Mouse (Mus musculus) heart, postnatal 0 days (tissue): ENCODE measurements at regions not wholly inside any gene's neighbourhood (a gene's known extent, or its start where the extent isn't known, plus 50 kb on each side); places are given as distances from the start of the nearest gene placed in this dataset.

Experiments
- ATAC-seq: fragments of 200-750 bp; cut with Nextera tagmentation; 2 replicates; pipeline ENCODE4 v1.8.0; 2017; ENCODE audit warnings: low read depth, moderate number of reproducible peaks, moderate library complexity; ENCODE audit not compliant: insufficient read depth
- DNase-seq: peaks from one replicate; pipeline ENCODE4 v3.0.0-alpha.2; 2016; ENCODE audit warnings: low spot score
- H3K27ac ChIP-seq: fragments of 300-500 bp; sonication (generic); 2 replicates; pipeline ENCODE4 v1.5.1; 2014; ENCODE audit warnings: low read depth, mild to moderate bottlenecking
- H3K27me3 ChIP-seq: fragments of 300-500 bp; sonication (generic); 2 replicates; pipeline ENCODE4 v1.6.1; 2014; ENCODE audit warnings: low read length, mixed read lengths; ENCODE audit not compliant: control insufficient read depth, insufficient read depth
- H3K36me3 ChIP-seq: fragments of 300-500 bp; sonication (generic); replicated peaks from 2 replicates; pipeline ENCODE4 v1.6.1; 2014; ENCODE audit warnings: low read length, mixed read lengths; ENCODE audit not compliant: control insufficient read depth, insufficient read depth
- H3K4me1 ChIP-seq: fragments of 300-500 bp; sonication (generic); 2 replicates; pipeline ENCODE4 v1.6.1; 2014; ENCODE audit warnings: antibody characterized with exemption; ENCODE audit not compliant: control insufficient read depth, insufficient read depth
- H3K4me2 ChIP-seq: fragments of 300-500 bp; sonication (generic); 2 replicates; pipeline ENCODE4 v1.6.1; 2014; ENCODE audit warnings: low read depth, mild to moderate bottlenecking, low read length, moderate library complexity
- H3K4me3 ChIP-seq: fragments of 300-500 bp; sonication (generic); 2 replicates; pipeline ENCODE4 v1.5.1; 2014; ENCODE audit warnings: low read depth, low read length
- H3K9ac ChIP-seq: fragments of 300-500 bp; sonication (generic); replicated peaks from 2 replicates; pipeline ENCODE4 v1.6.1; 2014; ENCODE audit warnings: low read depth, low read length, mixed read lengths
- H3K9me3 ChIP-seq: fragments of 300-500 bp; sonication (generic); replicated peaks from 2 replicates; pipeline ENCODE4 v1.6.1; 2016; ENCODE audit warnings: low read length; ENCODE audit not compliant: control insufficient read depth
- CTCF ChIP-seq: IDR thresholded peaks from 2 replicates; pipeline ENCODE4 v1.5.1; 2016; ENCODE audit warnings: antibody characterized with exemption, control low read depth, low read depth
- EP300 ChIP-seq: IDR thresholded peaks from 2 replicates; pipeline ENCODE4 v1.6.1; 2016; ENCODE audit warnings: antibody characterized with exemption, low read depth
- WGBS: fragments of 180-500 bp; shearing (Covaris S2); extraction: QIAGEN DNeasy Blood & Tissue Kit; methylation state at CpG from one replicate; pipeline ENCODE4 v1.1.7; 2014; 5-methylcytosine and 5-hydroxymethylcytosine counted together

DNA sequence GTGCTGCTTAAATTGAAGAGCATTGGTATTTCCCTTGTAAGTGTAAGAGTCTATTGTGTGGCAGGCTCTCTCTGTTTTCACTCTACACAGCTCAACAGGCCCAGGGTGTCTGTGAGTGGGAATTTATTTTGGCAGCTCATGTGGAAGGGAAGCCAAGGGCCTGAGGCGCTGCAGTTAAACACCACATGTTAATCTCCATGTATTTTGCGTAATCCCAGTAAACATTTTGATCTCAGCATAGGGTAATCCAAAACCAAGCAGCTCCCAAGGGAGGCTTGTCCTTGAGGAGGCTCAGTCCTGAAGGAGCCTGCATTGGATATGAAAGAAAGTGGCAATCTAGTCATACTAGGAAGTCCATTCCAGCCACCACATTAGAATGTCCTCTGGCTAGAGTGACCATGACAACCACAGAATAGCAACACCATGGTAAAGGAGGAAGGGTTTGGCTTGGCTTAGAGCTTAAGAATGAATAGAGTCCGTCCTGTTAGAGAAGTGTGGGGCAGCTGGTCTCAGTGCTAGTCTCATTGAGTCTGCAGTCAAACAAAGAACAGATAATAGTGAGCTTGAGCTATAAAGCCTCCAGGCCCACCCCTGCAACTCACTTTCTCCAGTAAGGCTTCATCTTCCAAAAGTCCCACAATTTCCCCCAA, 391.6 kb downstream of the Insc start:
- Histone ChIP-seq H3K27me3 (no peaks in the 10 kb centered on the region), H3K27ac (no peak overlapping the region), H3K4me3 (no peak overlapping the region), H3K36me3 (no peaks in the 10 kb centered on the region), H3K9me3 (no peaks in the 10 kb centered on the region), H3K4me2 (no peak overlapping the region), H3K9ac (no peak overlapping the region), H3K4me1 (peaks cover 12% of the 10 kb centered on the region)
- TF ChIP-seq CTCF (no peak), EP300 (no peak)
- WGBS, result 37% methylated on average over 3 of the region's 3 CpGs
- ATAC-seq, result peak; percentile 76
- peak; percentile 47 for DNase-seq

- Histone ChIP-seq H3K27me3 (no peaks in the 10 kb centered on the region), H3K36me3 (no peaks in the 10 kb centered on the region), H3K4me2 (no peak overlapping the region), H3K4me3 (no peak overlapping the region), H3K9me3 (no peaks in the 10 kb centered on the region), H3K4me1 (peaks cover 11% of the 10 kb centered on the region), H3K9ac (no peak overlapping the region), H3K27ac (no peak overlapping the region)
- ATAC-seq, result no peak
- 77% methylated on average over 3 of the region's 3 CpGs for WGBS
- TF ChIP-seq CTCF (no peak), EP300 (no peak)
- DNase-seq, result no peak
Observed at GRCm38 (mm10) chr7:115140286-115140685, 396.8 kb downstream of the Insc start.

DNA sequence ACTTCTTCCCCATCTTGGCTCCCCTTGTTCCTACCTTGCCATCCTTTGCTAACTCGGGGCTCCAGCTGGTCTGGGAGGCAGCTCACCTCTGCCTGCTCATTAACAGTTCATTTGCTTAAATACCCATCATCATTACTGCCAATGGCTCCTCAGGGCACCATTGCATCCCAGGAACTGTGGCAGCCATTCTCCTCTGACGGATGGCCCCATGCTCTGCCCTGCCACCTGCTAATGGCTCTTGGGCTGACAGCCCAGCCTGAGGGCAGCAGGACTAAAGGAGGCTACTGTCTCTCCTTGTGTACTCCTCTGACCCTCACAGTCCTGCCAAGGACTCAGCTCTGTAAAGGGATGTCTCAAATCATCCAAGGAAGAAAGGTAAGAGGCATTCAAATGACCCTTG, 398.7 kb downstream of the Insc start:
- Histone ChIP-seq H3K9me3 (no peaks in the 10 kb centered on the region), H3K36me3 (no peaks in the 10 kb centered on the region)
- 85% methylated on average over 2 of the region's 2 CpGs for WGBS

DNA sequence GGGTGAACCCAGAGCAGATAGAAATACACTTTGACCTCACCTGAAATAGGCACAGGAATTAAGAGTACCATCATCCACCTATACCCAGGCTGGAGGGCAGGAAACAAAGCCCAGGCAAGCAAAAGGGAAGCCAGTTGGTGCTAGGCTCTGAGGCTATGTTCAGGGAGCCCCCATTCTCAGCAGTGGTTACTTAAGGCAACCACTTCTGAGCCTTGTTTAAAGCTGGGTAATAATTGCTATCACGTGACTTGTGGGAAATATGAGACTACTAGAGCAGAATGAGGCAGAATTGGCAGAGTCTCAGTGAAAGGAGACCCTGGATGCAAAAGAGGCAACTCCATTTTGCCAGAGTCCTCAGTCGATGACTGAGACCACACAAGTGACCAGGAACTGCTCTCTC, 401.5 kb downstream of the Insc start:
- Histone ChIP-seq H3K27ac (no peak overlapping the region), H3K36me3 (no peaks in the 10 kb centered on the region), H3K4me1 (no peaks in the 10 kb centered on the region), H3K9ac (no peak overlapping the region), H3K27me3 (no peaks in the 10 kb centered on the region), H3K9me3 (no peaks in the 10 kb centered on the region), H3K4me3 (no peak overlapping the region), H3K4me2 (no peak overlapping the region)
- TF ChIP-seq EP300 (no peak), CTCF (no peak)
- WGBS, result 50% methylated on average over 2 of the region's 2 CpGs
- DNase-seq, result no peak
- ATAC-seq, result no peak

More for the DNA sequence above, 398.7 kb downstream of the Insc start:
- H3K4me3 ChIP-seq, result no peak overlapping the region
- no peaks in the 10 kb centered on the region for H3K27me3 ChIP-seq
- no peak overlapping the region for H3K4me2 ChIP-seq
- no peak for TF ChIP-seq CTCF
- no peak for TF ChIP-seq EP300
- no peak overlapping the region for H3K27ac ChIP-seq
- H3K4me1 ChIP-seq, result peaks cover 7% of the 10 kb centered on the region
- no peak for ATAC-seq
- H3K9ac ChIP-seq, result no peak overlapping the region
- no peak for DNase-seq

- DNase-seq (no peak), ATAC-seq (no peak)
- H3K9me3 ChIP-seq, result no peaks in the 10 kb centered on the region
- H3K4me1 ChIP-seq, result no peaks in the 10 kb centered on the region
- WGBS, result 68% methylated on average over 5 of the region's 5 CpGs
- H3K9ac ChIP-seq, result no peak overlapping the region
- H3K27me3 ChIP-seq, result no peaks in the 10 kb centered on the region
- TF ChIP-seq EP300 (no peak), CTCF (no peak)
- H3K4me2 ChIP-seq, result no peak overlapping the region
- no peak overlapping the region for H3K4me3 ChIP-seq
- H3K36me3 ChIP-seq, result no peaks in the 10 kb centered on the region
- no peak overlapping the region for H3K27ac ChIP-seq
Observed at GRCm38 (mm10) chr7:115147352-115147977, 404.0 kb downstream of the Insc start.

DNA sequence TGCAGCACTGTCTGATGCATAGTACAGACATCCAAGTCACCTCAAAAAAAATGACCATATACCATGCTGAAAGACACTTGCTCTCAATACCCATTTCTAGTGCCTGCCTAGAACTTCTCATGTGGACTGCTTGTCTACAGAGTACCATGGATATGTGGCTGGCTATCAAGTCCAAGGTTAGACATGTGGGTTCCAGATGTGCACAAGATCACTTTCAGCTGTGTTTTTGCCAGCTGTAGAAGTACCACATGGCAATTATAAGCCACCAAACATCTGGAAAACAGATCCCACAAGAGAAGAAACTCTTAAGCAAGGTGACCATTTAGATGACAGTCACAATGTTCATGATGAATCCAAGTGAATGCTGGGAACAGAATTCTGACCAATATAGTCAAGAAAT, 409.8 kb downstream of the Insc start:
- no peak overlapping the region for H3K4me3 ChIP-seq
- TF ChIP-seq EP300 (no peak), CTCF (no peak)
- no peak overlapping the region for H3K27ac ChIP-seq
- H3K4me1 ChIP-seq, result no peaks in the 10 kb centered on the region
- H3K4me2 ChIP-seq, result no peak overlapping the region
- no peaks in the 10 kb centered on the region for H3K36me3 ChIP-seq
- H3K9me3 ChIP-seq, result no peaks in the 10 kb centered on the region
- H3K9ac ChIP-seq, result no peak overlapping the region
- no peaks in the 10 kb centered on the region for H3K27me3 ChIP-seq
- no peak for DNase-seq
- no peak for ATAC-seq
